Mouse (Mus musculus) lung, postnatal 0 days (tissue): ENCODE measurements around the gene Lrrc15.

Experiments used
- CTCF ChIP-seq: IDR thresholded peaks from 2 replicates; pipeline ENCODE4 v1.5.1; 2016; ENCODE audit warnings: antibody characterized with exemption, mild to moderate bottlenecking
- EP300 ChIP-seq: IDR thresholded peaks from 2 replicates; pipeline ENCODE4 v1.6.1; 2016; ENCODE audit warnings: antibody characterized with exemption, mild to moderate bottlenecking, control low read depth

DNA sequence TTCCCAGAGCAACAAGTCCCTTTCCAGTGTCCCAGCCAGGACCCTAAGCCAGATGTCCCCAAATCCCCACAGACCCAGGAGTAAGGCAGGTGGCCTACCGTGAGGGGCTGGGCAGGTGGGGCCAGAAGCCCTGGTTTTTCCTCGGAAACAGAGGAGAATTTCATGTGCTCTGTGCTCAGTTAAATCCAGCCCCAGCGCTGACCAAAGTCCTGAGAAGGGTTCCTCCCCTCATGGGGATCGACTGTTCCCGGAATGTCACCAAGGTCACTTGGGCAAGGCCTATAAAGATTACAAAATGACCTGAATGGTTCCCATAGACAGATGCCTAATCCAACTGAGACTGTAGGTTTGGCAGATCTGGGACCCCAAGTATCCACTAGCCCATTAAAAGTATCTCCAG, 15.7 kb downstream of the Lrrc15 start, which contains the start of gene Cpn2:
- TF ChIP-seq EP300 (no peak), CTCF (no peak)
